Mouse (Mus musculus): Measurements from ENCODE around the gene Hrasls5. TPM values are rescaled to one million over a fixed set of nuclear protein-coding genes. Genes with fewer than 3 reads are reported as not detected.

The Hrasls5 gene
- polyA plus RNA-seq, 1 experiment: 12.2 TPM

GRCm38 (mm10) chr19:7606801-7607689, 5.3 kb upstream of the Hrasls5 start, which contains the start of gene Lgals12:
Lgals12 (minus strand) TSS chr19:7607193.
- DNase-seq (ENCODE audit: low read depth): no peak

DNA sequence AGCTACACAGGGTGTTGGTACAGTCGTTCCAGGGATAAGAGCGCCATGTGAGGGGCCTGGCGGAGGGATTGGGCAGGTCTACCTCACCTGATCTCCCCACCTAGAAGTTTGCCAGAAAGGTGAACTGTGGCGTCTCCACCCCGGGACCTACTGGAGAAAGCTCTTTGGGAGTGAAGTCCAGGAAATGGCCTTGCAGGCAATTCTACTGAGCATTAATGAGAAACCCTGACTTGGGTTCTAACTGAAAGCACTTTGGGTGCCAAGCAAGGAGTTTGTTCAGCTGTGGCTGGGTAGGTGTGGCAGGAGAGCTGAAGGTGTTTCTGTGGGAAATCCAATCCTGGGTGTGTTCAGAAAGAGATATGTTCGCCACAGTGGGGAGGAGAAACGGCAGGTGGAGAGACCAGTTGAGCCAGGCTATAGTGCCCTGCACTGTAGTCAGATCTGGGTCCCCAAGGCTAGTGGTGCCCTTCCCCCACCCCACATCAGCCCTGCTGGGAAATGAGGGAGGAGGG, 4.6 kb upstream of the Hrasls5 start:
- no peak for DNase-seq (ENCODE audit: low read depth)

GRCm38 (mm10) chr19:7613151-7613550, 810 bp downstream of the Hrasls5 start:
- no peak for DNase-seq (ENCODE audit: low read depth)

GRCm38 (mm10) chr19:7616231-7616930, 4.0 kb downstream of the Hrasls5 start:
- DNase-seq (ENCODE audit: low read depth): no peak

GRCm38 (mm10) chr19:7617085-7617484, 4.7 kb downstream of the Hrasls5 start:
- DNase-seq (ENCODE audit: low read depth): no peak

- no peak for DNase-seq (ENCODE audit: low read depth)
Observed at GRCm38 (mm10) chr19:7617696-7618095, 5.4 kb downstream of the Hrasls5 start.

DNA sequence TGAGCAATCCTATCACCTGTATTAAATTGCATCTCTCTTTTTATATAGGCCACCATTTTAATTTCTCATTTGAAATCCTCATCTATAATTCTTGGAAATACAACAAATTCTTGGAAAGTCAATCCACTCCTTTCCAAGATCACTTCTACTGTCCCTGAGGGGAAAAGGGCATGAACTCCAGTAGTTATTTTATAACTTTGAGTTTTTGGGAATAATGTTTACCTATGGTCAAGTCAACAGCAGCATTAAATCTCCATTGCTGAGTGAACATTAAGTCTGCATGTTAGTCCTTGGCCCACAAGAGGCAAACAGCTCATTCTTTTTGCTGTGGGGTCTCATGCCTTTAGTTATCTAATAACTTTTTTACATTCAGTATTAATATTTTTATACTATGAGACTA, 20.7 kb downstream of the Hrasls5 start:
- no peak for DNase-seq (ENCODE audit: low read depth)

GRCm38 (mm10) chr19:7633786-7634185, 21.4 kb downstream of the Hrasls5 start:
- no peak for DNase-seq (ENCODE audit: low read depth)

GRCm38 (mm10) chr19:7648913-7649666, 36.7 kb downstream of the Hrasls5 start:
- DNase-seq (ENCODE audit: low read depth): no peak

GRCm38 (mm10) chr19:7672033-7672432, 59.7 kb downstream of the Hrasls5 start:
- no peak for DNase-seq (ENCODE audit: low read depth)

DNA sequence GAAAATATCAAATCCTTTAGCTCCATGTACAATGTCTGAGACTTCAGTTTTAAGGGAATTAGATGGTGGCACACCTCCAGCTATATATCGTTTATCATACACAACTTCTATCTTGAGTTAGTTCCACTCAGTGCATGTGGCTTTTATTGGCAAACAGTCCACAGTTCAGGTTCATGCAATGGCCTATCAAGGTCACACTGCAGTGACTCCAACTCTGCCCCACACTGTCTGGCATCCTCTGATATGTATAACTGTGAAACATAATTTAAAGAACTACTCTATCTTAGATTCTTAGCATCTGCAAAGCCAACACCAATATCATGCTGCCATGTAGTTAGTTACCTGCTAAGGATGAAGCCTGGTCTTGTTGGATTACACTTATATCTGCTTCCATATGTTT, 75.6 kb downstream of the Hrasls5 start:
- no peak for DNase-seq (ENCODE audit: low read depth)

Other genes starting within 250 kb of the Hrasls5 start
- gene Spindoc, start 229.5 kb upstream of the Hrasls5 start, polyA plus RNA-seq (2012; rRNA removed): 14.7 and 15.5 TPM in 2 replicates
- gene 2700081O15Rik, start 194.9 kb upstream of the Hrasls5 start, polyA plus RNA-seq (2012; rRNA removed): 20.7 and 21.1 TPM in 2 replicates
- gene Rtn3, start 129.3 kb upstream of the Hrasls5 start, polyA plus RNA-seq (2012; rRNA removed): 190 and 205 TPM in 2 replicates
- gene Atl3, start 118.5 kb upstream of the Hrasls5 start, polyA plus RNA-seq (2012; rRNA removed): 33.5 and 40.2 TPM in 2 replicates
- 104 and 159 TPM in 2 replicates for gene Pla2g16, start 55.1 kb upstream of the Hrasls5 start, polyA plus RNA-seq (2012; rRNA removed)
- 43.3 and 74.5 TPM in 2 replicates for gene Lgals12, start 5.3 kb upstream of the Hrasls5 start, polyA plus RNA-seq (2012; rRNA removed)
- not detected in 2 replicates for gene Slc22a19, start 98.8 kb downstream of the Hrasls5 start, polyA plus RNA-seq (2012; rRNA removed)
- gene Slc22a26, start 190.1 kb downstream of the Hrasls5 start, polyA plus RNA-seq (2012; rRNA removed): not detected in 2 replicates